Mouse (Mus musculus) MEL (cell line): ENCODE data around the gene A130010J15Rik.

Experiments
- BHLHE40 ChIP-seq: IDR thresholded peaks from 2 replicates; pipeline ENCODE4 v1.6.1; 2012; ENCODE audit warnings: low read depth, mild to moderate bottlenecking, inconsistent platforms, low read length, improper control_type of control experiment, borderline replicate concordance
- CTCF ChIP-seq, 3 experiments: IDR thresholded peaks in 2 of 3; conservative IDR thresholded peaks in 1 of 3; 2 replicates each; pipeline ENCODE4 v1.5.1; 2011 to 2012; ENCODE audit warnings: low read length in 3 of 3, low read depth in 2 of 3, mild to moderate bottlenecking in 2 of 3, improper control_type of control experiment in 1 of 3, inconsistent platforms in 1 of 3, mixed read lengths in 1 of 3, moderate library complexity in 1 of 3; ENCODE audit not compliant: control insufficient read depth in 1 of 3, insufficient read depth in 1 of 3, poor library complexity in 1 of 3, severe bottlenecking in 1 of 3
- E2F4 ChIP-seq: IDR thresholded peaks from 2 replicates; pipeline ENCODE4 v1.6.1; 2011; ENCODE audit warnings: low read depth, low read length, improper control_type of control experiment, borderline replicate concordance
- EP300 ChIP-seq, 2 experiments: IDR thresholded peaks; 2 replicates each; pipeline ENCODE4 v1.6.1; 2011; ENCODE audit warnings: improper control_type of control experiment in 2 of 2, low read length in 2 of 2, low read depth in 1 of 2, mild to moderate bottlenecking in 1 of 2
- JUND ChIP-seq: IDR thresholded peaks from 2 replicates; pipeline ENCODE4 v1.6.1; 2011; ENCODE audit warnings: low read depth, mild to moderate bottlenecking, improper control_type of control experiment, low read length
- KAT2A ChIP-seq: conservative IDR thresholded peaks from 2 replicates; pipeline ENCODE4 v1.6.1; 2012; ENCODE audit warnings: low read depth, low read length, improper control_type of control experiment, inconsistent platforms
- MYB ChIP-seq: IDR thresholded peaks from 2 replicates; pipeline ENCODE4 v1.6.1; 2011; ENCODE audit warnings: mild to moderate bottlenecking, low read depth, low read length, improper control_type of control experiment
- MYC ChIP-seq: IDR thresholded peaks from 2 replicates; pipeline ENCODE4 v1.6.1; 2011; ENCODE audit warnings: low read depth, mild to moderate bottlenecking, low read length, improper control_type of control experiment, moderate library complexity
- NRF1 ChIP-seq: IDR thresholded peaks from 2 replicates; pipeline ENCODE4 v1.6.1; 2014; ENCODE audit warnings: low read depth, mild to moderate bottlenecking, inconsistent platforms, low read length, improper control_type of control experiment, moderate library complexity; ENCODE audit not compliant: poor library complexity, insufficient read depth, severe bottlenecking
- POLR2A ChIP-seq, 2 experiments: IDR thresholded peaks; 2 replicates each; pipeline ENCODE4 v1.6.1; 2011 to 2012; ENCODE audit warnings: low read length in 2 of 2, mild to moderate bottlenecking in 2 of 2, control low read depth in 1 of 2, improper control_type of control experiment in 1 of 2, low read depth in 1 of 2, moderate library complexity in 1 of 2; ENCODE audit not compliant: control insufficient read depth in 1 of 2, insufficient read depth in 1 of 2, poor library complexity in 1 of 2
- SIN3A ChIP-seq: IDR thresholded peaks from 2 replicates; pipeline ENCODE4 v1.6.1; 2012; ENCODE audit warnings: low read length, improper control_type of control experiment, inconsistent platforms
- TBP ChIP-seq: IDR thresholded peaks from 2 replicates; pipeline ENCODE4 v1.8.0; 2011; ENCODE audit warnings: low read depth, low read length, improper control_type of control experiment
- TCF12 ChIP-seq: IDR thresholded peaks from 2 replicates; pipeline ENCODE4 v1.6.1; 2014; ENCODE audit warnings: low read depth, mild to moderate bottlenecking, inconsistent platforms, low read length, improper control_type of control experiment, moderate library complexity
- ZKSCAN1 ChIP-seq: IDR thresholded peaks from 2 replicates; pipeline ENCODE4 v1.6.1; 2012; ENCODE audit warnings: low read depth, mild to moderate bottlenecking, inconsistent platforms, low read length, improper control_type of control experiment, moderate library complexity

DNA sequence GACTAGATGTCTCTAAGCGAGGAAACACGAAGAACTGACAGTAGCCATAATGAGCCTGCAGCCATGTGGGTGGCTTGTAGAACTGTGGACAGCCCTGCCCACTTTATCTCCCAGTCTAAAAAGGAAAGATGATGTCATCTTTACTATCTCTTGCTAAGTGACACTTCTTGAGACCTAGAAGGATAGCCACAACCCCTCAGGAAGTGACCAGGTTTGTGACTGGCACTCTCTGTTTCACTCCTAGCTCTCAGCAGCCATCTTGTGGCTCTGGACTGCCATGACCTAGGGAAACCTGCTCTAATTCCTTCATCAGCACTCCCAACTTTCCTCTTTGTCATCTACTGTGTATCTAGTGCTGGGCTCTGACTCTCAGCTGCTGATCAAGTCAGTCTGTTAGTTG, 30.5 kb downstream of the A130010J15Rik start:
- TF ChIP-seq CTCF (IDR thresholded peaks at IDR 0.05 in 2 of 3, conservative IDR thresholded peaks at IDR 0.05 in 1 of 3; ENCODE audit: control insufficient read depth in 1 of 3, insufficient read depth in 1 of 3, low read depth in 2 of 3, low read length in 3 of 3, poor library complexity in 1 of 3, severe bottlenecking in 1 of 3) (peak in 1 of 3 experiments; percentile 4; a peak in 1 of 6 replicates), NRF1 (no peak), EP300 (IDR thresholded peaks at IDR 0.05; ENCODE audit: low read depth in 1 of 2, low read length in 2 of 2) (no peak), BHLHE40 (no peak), POLR2A (IDR thresholded peaks at IDR 0.05; ENCODE audit: control insufficient read depth in 1 of 2, insufficient read depth in 1 of 2, low read depth in 1 of 2, low read length in 2 of 2, poor library complexity in 1 of 2) (no peak), JUND (no peak), ZKSCAN1 (no peak), TCF12 (no peak), TBP (no peak), MYB (no peak), KAT2A (no peak), E2F4 (no peak), MYC (no peak), SIN3A (no peak)
